Mouse (Mus musculus) frontal cortex, adult 2 months (tissue): ENCODE data around the gene Stim1. TPM values are rescaled to one million over a fixed set of nuclear protein-coding genes. Genes with fewer than 3 reads are reported as not detected.
"Not testable (repeated sequence)": the region's sequence is repeated elsewhere in the genome, so short reads cannot be mapped to it uniquely, and the experiment has no call there.

ENCODE experiments used
- DNase-seq, 2 experiments: peaks; one replicate each; pipeline ENCODE4 v3.0.0; 2022; ENCODE audit warnings: low spot score in 1 of 2; ENCODE audit errors: extremely low spot score in 1 of 2
- polyA plus RNA-seq: library from polyadenylated mRNA; depleted of rRNA; stranded (reverse); fragments of >200 nt; gene quantifications from 2 replicates; pipeline ENCODE4 v1.2.3, GENCODE M21; 2012

Gene Stim1
- polyA plus RNA-seq, 1 experiment, result 82.5 TPM

GRCm38 (mm10) chr7:102348681-102349080, 81.1 kb downstream of the Stim1 start:
- no peak for DNase-seq

- DNase-seq, result no peak
These were observed 81.6 kb downstream of the Stim1 start for GRCm38 (mm10) chr7:102349236-102349635.

- DNase-seq, result no peak
These were observed 85.8 kb downstream of the Stim1 start for GRCm38 (mm10) chr7:102353420-102353819.

- no peak for DNase-seq
These were observed 90.5 kb downstream of the Stim1 start for GRCm38 (mm10) chr7:102358124-102358523.

GRCm38 (mm10) chr7:102361297-102361696, 93.7 kb downstream of the Stim1 start:
- DNase-seq, result no peak

GRCm38 (mm10) chr7:102363853-102364252, 96.2 kb downstream of the Stim1 start:
- DNase-seq, result no peak

GRCm38 (mm10) chr7:102369661-102370060, 102.1 kb downstream of the Stim1 start:
- DNase-seq, result peak; percentile 87 to 89

- DNase-seq, result no peak
These were observed 102.9 kb downstream of the Stim1 start for GRCm38 (mm10) chr7:102370526-102370925.

- no peak for DNase-seq
These were observed 105.9 kb downstream of the Stim1 start for GRCm38 (mm10) chr7:102373382-102374072.

- DNase-seq, result peak; percentile 18 to 53
These were observed 115.6 kb downstream of the Stim1 start for GRCm38 (mm10) chr7:102383221-102383620.

- no peak for DNase-seq
These were observed 118.4 kb downstream of the Stim1 start for GRCm38 (mm10) chr7:102385973-102386372.

- no peak for DNase-seq
These were observed 121.5 kb downstream of the Stim1 start for GRCm38 (mm10) chr7:102389082-102389481.

- DNase-seq, result no peak
These were observed 126.3 kb downstream of the Stim1 start for GRCm38 (mm10) chr7:102393898-102394297.

- DNase-seq, result no peak
These were observed 128.3 kb downstream of the Stim1 start for GRCm38 (mm10) chr7:102395894-102396293.

GRCm38 (mm10) chr7:102396331-102396730, 128.7 kb downstream of the Stim1 start:
- no peak for DNase-seq

- no peak for DNase-seq
These were observed 131.7 kb downstream of the Stim1 start for GRCm38 (mm10) chr7:102399180-102399731.

- DNase-seq, result no peak
These were observed 136.5 kb downstream of the Stim1 start for GRCm38 (mm10) chr7:102404118-102404517.

- no peak for DNase-seq
These were observed 139.8 kb downstream of the Stim1 start for GRCm38 (mm10) chr7:102407440-102407839.

GRCm38 (mm10) chr7:102415272-102415671, 147.7 kb downstream of the Stim1 start:
- DNase-seq, result not testable (repeated sequence)

- no peak for DNase-seq
These were observed 148.2 kb downstream of the Stim1 start for GRCm38 (mm10) chr7:102415841-102416240.

GRCm38 (mm10) chr7:102417398-102417797, 149.8 kb downstream of the Stim1 start:
- peak; percentile 9 to 65 for DNase-seq

GRCm38 (mm10) chr7:102422036-102422435, 154.4 kb downstream of the Stim1 start:
- no peak for DNase-seq
